Mouse (Mus musculus) heart, postnatal 36 days (tissue): ENCODE measurements around the gene Ksr1. TPM values are rescaled to one million over a fixed set of nuclear protein-coding genes. Genes with fewer than 3 reads are reported as not detected.
A peak's percentile ranks its signal among the peaks of the same experiment; 100 is the strongest.
"Not testable (repeated sequence)": the region's sequence is repeated elsewhere in the genome, so short reads cannot be mapped to it uniquely, and the experiment has no call there.

ENCODE experiments used
- DNase-seq, 2 experiments: peaks; one replicate each; pipeline ENCODE4 v3.0.0; 2021 to 2022
- intact Hi-C: fragments of 180-260 bp; cut with DNase I; formaldehyde crosslinking; loops from one replicate; pipeline ENCODE4 v1.15.1; 2025
- total RNA-seq, 2 experiments: library from RNA; stranded (reverse); gene quantifications; 2 replicates each; pipeline ENCODE4 v1.2.3; 2021

Gene Ksr1
- total RNA-seq, 2 experiments from 2014 or later, result 6.6 to 6.7 TPM

GRCm38 (mm10) chr11:79019839-79020534 is 126.2 kb downstream of the Ksr1 start:
- intact Hi-C loops, result loop anchor here (5.0 kb wide), 2 partner anchors 272 to 377 kb away; no protein-coding TSS in a partner anchor
- peak; percentile 61 to 67 for DNase-seq

GRCm38 (mm10) chr11:79018954-79019704 is 127.1 kb downstream of the Ksr1 start:
- intact Hi-C loops, result loop anchor here (5.0 kb wide), 2 partner anchors 273 to 378 kb away; no protein-coding TSS in a partner anchor
- peak; percentile 78 to 89 for DNase-seq

- no peak for DNase-seq
- intact Hi-C loops, result loop anchor here (5.0 kb wide), 2 partner anchors 275 to 380 kb away; no protein-coding TSS in a partner anchor
Measured at GRCm38 (mm10) chr11:79017161-79017606, 129.0 kb downstream of the Ksr1 start.

- no peak for DNase-seq
- intact Hi-C loops, result loop anchor here (5.0 kb wide), 2 partner anchors 276 to 381 kb away; no protein-coding TSS in a partner anchor
Measured at GRCm38 (mm10) chr11:79016236-79016635, 130.0 kb downstream of the Ksr1 start.

GRCm38 (mm10) chr11:79015660-79016215 is 130.5 kb downstream of the Ksr1 start:
- intact Hi-C loops, result loop anchor here (2.0 to 5.0 kb wide), 3 partner anchors 47 to 382 kb away; no protein-coding TSS in a partner anchor
- DNase-seq, result no peak

GRCm38 (mm10) chr11:79014602-79015325 is 131.4 kb downstream of the Ksr1 start:
- no peak for DNase-seq
- intact Hi-C loops, result loop anchor here (2.0 to 5.0 kb wide), 3 partner anchors 46 to 383 kb away; no protein-coding TSS in a partner anchor

- intact Hi-C loops, result loop anchor here (2.0 kb wide), 1 partner anchor 45 kb away; no protein-coding TSS in a partner anchor
- no peak for DNase-seq
Measured at GRCm38 (mm10) chr11:79013806-79014205, 132.4 kb downstream of the Ksr1 start.

- peak in 1 of 2 experiments; percentile 0 for DNase-seq
- intact Hi-C loops, result no loop called here
Measured at GRCm38 (mm10) chr11:79013056-79013455, 133.2 kb downstream of the Ksr1 start.

GRCm38 (mm10) chr11:79012529-79012928 is 133.7 kb downstream of the Ksr1 start:
- intact Hi-C loops, result no loop called here
- peak in 1 of 2 experiments; percentile 0 for DNase-seq

GRCm38 (mm10) chr11:79008891-79009290 is 137.3 kb downstream of the Ksr1 start:
- DNase-seq, result no peak

GRCm38 (mm10) chr11:79008007-79008775 is 138.0 kb downstream of the Ksr1 start:
- intact Hi-C loops, result no loop called here
- no peak for DNase-seq

More at GRCm38 (mm10) chr11:79008891-79009290, 137.3 kb downstream of the Ksr1 start:
- intact Hi-C loops, result no loop called here

GRCm38 (mm10) chr11:79007356-79007755 is 138.9 kb downstream of the Ksr1 start:
- DNase-seq, intact Hi-C loops: not testable (repeated sequence)

GRCm38 (mm10) chr11:79006417-79006816 is 139.8 kb downstream of the Ksr1 start:
- no peak for DNase-seq
- intact Hi-C loops, result no loop called here

- no peak for DNase-seq
- intact Hi-C loops, result no loop called here
Measured at GRCm38 (mm10) chr11:79005578-79006394, 140.4 kb downstream of the Ksr1 start.

- DNase-seq, result no peak
- intact Hi-C loops, result loop anchor here (2.0 kb wide), 1 partner anchor 19 kb away; the partner anchor contains the start of gene Lgals9
Measured at GRCm38 (mm10) chr11:79003769-79004638, 142.2 kb downstream of the Ksr1 start.

GRCm38 (mm10) chr11:79003053-79003768 is 143.0 kb downstream of the Ksr1 start:
- no peak for DNase-seq
- intact Hi-C loops, result loop anchor here (2.0 kb wide), 1 partner anchor 18 kb away; the partner anchor contains the start of gene Lgals9

- intact Hi-C loops, result loop anchor here (2.0 kb wide), 1 partner anchor 18 kb away; the partner anchor contains the start of gene Lgals9
Measured at GRCm38 (mm10) chr11:79002551-79002951, 143.7 kb downstream of the Ksr1 start.

More at GRCm38 (mm10) chr11:79002551-79002951, 143.7 kb downstream of the Ksr1 start:
- DNase-seq, result no peak
